Mouse (Mus musculus): ENCODE results near the gene Asns. TPM values are rescaled to one million over a fixed set of nuclear protein-coding genes. Genes with fewer than 3 reads are reported as not detected.
A peak's percentile ranks its signal among the peaks of the same experiment; 100 is the strongest.
"Not testable (repeated sequence)": the region's sequence is repeated elsewhere in the genome, so short reads cannot be mapped to it uniquely, and the experiment has no call there.

Gene Asns
- polyA plus RNA-seq, 1 experiment: 38.1 TPM

GRCm38 (mm10) chr6:7689180-7689579 lies 3.9 kb downstream of the Asns start:
- DNase-seq (ENCODE audit: low read depth, low spot score): no peak

GRCm38 (mm10) chr6:7686047-7686446 lies 7.0 kb downstream of the Asns start:
- no peak for DNase-seq (ENCODE audit: low read depth, low spot score)
- 76% methylated on average over 2 of the region's 2 CpGs for WGBS

More at GRCm38 (mm10) chr6:7689180-7689579, 3.9 kb downstream of the Asns start:
- 94% methylated on average over 12 of the region's 12 CpGs for WGBS

- 87% methylated on average over 8 of the region's 8 CpGs for WGBS
- no peak for DNase-seq (ENCODE audit: low read depth, low spot score)
Measured at GRCm38 (mm10) chr6:7676194-7676901, 16.7 kb downstream of the Asns start.

- DNase-seq (ENCODE audit: low read depth, low spot score): no peak
- WGBS: 57% methylated on average over 10 of the region's 10 CpGs
Measured at GRCm38 (mm10) chr6:7672438-7673253, 20.4 kb downstream of the Asns start.

GRCm38 (mm10) chr6:7671429-7671828 lies 21.6 kb downstream of the Asns start:
- WGBS: 48% methylated on average over 3 of the region's 3 CpGs

GRCm38 (mm10) chr6:7670588-7670987 lies 22.5 kb downstream of the Asns start:
- no peak for DNase-seq (ENCODE audit: low read depth, low spot score)
- 53% methylated on average over 3 of the region's 3 CpGs for WGBS

More at GRCm38 (mm10) chr6:7671429-7671828, 21.6 kb downstream of the Asns start:
- no peak for DNase-seq (ENCODE audit: low read depth, low spot score)

GRCm38 (mm10) chr6:7669721-7670120 lies 23.3 kb downstream of the Asns start:
- no peak for DNase-seq (ENCODE audit: low read depth, low spot score)
- WGBS: 90% methylated on average over 5 of the region's 5 CpGs

GRCm38 (mm10) chr6:7668332-7668731 lies 24.7 kb downstream of the Asns start:
- DNase-seq (ENCODE audit: low read depth, low spot score): no peak
- 84% methylated on average over 5 of the region's 5 CpGs for WGBS

GRCm38 (mm10) chr6:7665902-7666301 lies 27.2 kb downstream of the Asns start:
- not testable (repeated sequence) for DNase-seq (ENCODE audit: low read depth, low spot score)
- 93% methylated on average over 4 of the region's 4 CpGs for WGBS

GRCm38 (mm10) chr6:7661455-7661854 lies 31.6 kb downstream of the Asns start:
- 49% methylated on average over 4 of the region's 4 CpGs for WGBS

GRCm38 (mm10) chr6:7660377-7661080 lies 32.5 kb downstream of the Asns start:
- peak; percentile 14 for DNase-seq (ENCODE audit: low read depth, low spot score)

More at GRCm38 (mm10) chr6:7661455-7661854, 31.6 kb downstream of the Asns start:
- DNase-seq (ENCODE audit: low read depth, low spot score): no peak

GRCm38 (mm10) chr6:7656601-7657000 lies 36.5 kb downstream of the Asns start:
- WGBS: 79% methylated on average over 1 of the region's 1 CpGs
- no peak for DNase-seq (ENCODE audit: low read depth, low spot score)

More at GRCm38 (mm10) chr6:7660377-7661080, 32.5 kb downstream of the Asns start:
- WGBS: 60% methylated on average over 5 of the region's 5 CpGs

GRCm38 (mm10) chr6:7648458-7648857 lies 44.6 kb downstream of the Asns start:
- DNase-seq (ENCODE audit: low read depth, low spot score): no peak

Other genes with a start within 250 kb of the Asns start
- gene Tac1, start 138.4 kb downstream of the Asns start, polyA plus RNA-seq (2012; rRNA removed): 10.3 and 32.5 TPM in 2 replicates
- 6.6 and 7.5 TPM in 2 replicates for gene C1galt1, start 151.6 kb upstream of the Asns start, polyA plus RNA-seq (2012; rRNA removed)